Mouse (Mus musculus) heart, embryonic 14.5 days (tissue): ENCODE measurements around the gene Lhx1. TPM values are rescaled to one million over a fixed set of nuclear protein-coding genes. Genes with fewer than 3 reads are reported as not detected.
A peak's percentile ranks its signal among the peaks of the same experiment; 100 is the strongest.

Experiments used
- ATAC-seq: fragments of 200-750 bp; cut with Nextera tagmentation; 2 replicates; pipeline ENCODE4 v1.8.0; 2017; ENCODE audit warnings: low read depth, moderate TSS enrichment; ENCODE audit not compliant: insufficient number of reproducible peaks, insufficient read depth, low FRiP score
- H3K27ac ChIP-seq, 2 experiments: fragments of 200-500 bp in 1 of 2; fragments of 300-500 bp in 1 of 2; sonication (generic) in 1 of 2; replicated peaks in 1 of 2; 2 replicates each; pipeline ENCODE4 v1.5.1; 2012 to 2014; ENCODE audit warnings: low read depth in 2 of 2, low read length in 2 of 2, control low read depth in 1 of 2, mild to moderate bottlenecking in 1 of 2, mixed read lengths in 1 of 2; ENCODE audit not compliant: control insufficient read depth in 1 of 2, insufficient read depth in 1 of 2
- H3K27me3 ChIP-seq: fragments of 300-500 bp; sonication (generic); 2 replicates; pipeline ENCODE4 v1.6.1; 2014; ENCODE audit warnings: mild to moderate bottlenecking, low read length, control low read depth; ENCODE audit not compliant: control insufficient read depth, insufficient read depth
- H3K36me3 ChIP-seq: fragments of 300-500 bp; sonication (generic); 2 replicates; pipeline ENCODE4 v1.6.1; 2014; ENCODE audit warnings: mild to moderate bottlenecking, control low read depth, low read length, mixed read lengths; ENCODE audit not compliant: control insufficient read depth, insufficient read depth
- H3K4me1 ChIP-seq, 2 experiments: fragments of 200-500 bp in 1 of 2; fragments of 300-500 bp in 1 of 2; sonication (generic) in 1 of 2; 2 replicates each; pipeline ENCODE4 v1.6.1; 2012 to 2014; ENCODE audit warnings: low read length in 2 of 2, control low read depth in 1 of 2, mixed read lengths in 1 of 2; ENCODE audit not compliant: control insufficient read depth in 2 of 2, insufficient read depth in 2 of 2
- H3K4me2 ChIP-seq: fragments of 300-500 bp; sonication (generic); 2 replicates; pipeline ENCODE4 v1.6.1; 2014; ENCODE audit warnings: mild to moderate bottlenecking, low read length
- H3K4me3 ChIP-seq, 2 experiments: fragments of 200-500 bp in 1 of 2; fragments of 300-500 bp in 1 of 2; sonication (generic) in 1 of 2; 2 replicates each; pipeline ENCODE4 v1.5.1; 2012 to 2014; ENCODE audit warnings: low read length in 2 of 2, mild to moderate bottlenecking in 2 of 2, control low read depth in 1 of 2, low read depth in 1 of 2, moderate library complexity in 1 of 2; ENCODE audit not compliant: control insufficient read depth in 1 of 2, insufficient read depth in 1 of 2
- H3K9ac ChIP-seq: fragments of 300-500 bp; sonication (generic); 2 replicates; pipeline ENCODE4 v1.6.1; 2014; ENCODE audit warnings: mild to moderate bottlenecking, low read length
- H3K9me3 ChIP-seq: fragments of 300-500 bp; sonication (generic); 2 replicates; pipeline ENCODE4 v1.6.1; 2016; ENCODE audit warnings: low read length, control low read depth; ENCODE audit not compliant: control insufficient read depth
- WGBS: fragments of 180-500 bp; shearing (Covaris S2); extraction: QIAGEN DNeasy Blood & Tissue Kit; methylation state at CpG from one replicate; pipeline ENCODE4 v1.1.7; 2014; 5-methylcytosine and 5-hydroxymethylcytosine counted together
- polyA plus RNA-seq: library from polyadenylated mRNA; unstranded; fragments of >200 nt; fragmentation: Nextera tagmentation; extraction: Ambion mirVana; gene quantifications from 2 replicates; pipeline ENCODE4 v1.2.1, GENCODE M21; 2014

Lhx1 gene
- not detected in 2 replicates for polyA plus RNA-seq

- Histone ChIP-seq H3K4me1 (peaks cover 14 to 39% of the 10 kb centered on the region in 2 experiments), H3K9me3 (no peaks in the 10 kb centered on the region), H3K4me3 (peak within 1 kb of the TSS; percentile 34 to 56), H3K4me2 (peak within 1 kb of the TSS; percentile 92), H3K9ac (0 out of 2 replicates have a peak within 1 kb of the TSS, but pooled peaks have one; percentile 16), H3K27me3 (peaks cover 100% of the 10 kb centered on the region), H3K27ac (no peak within 1 kb of the TSS), H3K36me3 (no peaks in the 10 kb centered on the region)
- under 1% methylated on average over 64 of the region's 64 CpGs for WGBS
- ATAC-seq, result no peak
These were observed at the start of gene Lhx1 for GRCm38 (mm10) chr11:84525421-84526274. Gene Lhx1, minus strand, starts transcription at chr11:84525535.

DNA sequence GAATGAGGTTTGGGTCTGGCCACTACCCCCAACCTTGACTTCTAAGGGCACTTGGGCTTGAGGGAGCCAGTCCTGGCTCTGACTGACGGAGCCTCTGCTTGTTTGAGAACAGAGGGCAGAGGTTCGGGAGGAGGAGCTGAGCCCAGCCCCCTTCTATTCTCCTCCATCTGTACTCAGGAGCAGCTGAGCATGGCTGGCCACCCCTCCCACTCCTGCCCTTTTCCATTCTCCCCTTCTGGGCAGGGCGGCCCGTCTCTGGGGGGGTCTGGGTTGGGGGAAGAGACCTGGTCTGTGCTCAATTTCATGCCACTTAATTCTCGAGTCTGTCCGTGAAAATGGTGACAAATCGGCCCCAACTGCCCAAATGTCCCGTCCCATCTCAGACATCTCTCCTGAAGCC, 49.5 kb upstream of the Lhx1 start:
- 58% methylated on average over 8 of the region's 8 CpGs for WGBS
- Histone ChIP-seq H3K9me3 (no peaks in the 10 kb centered on the region), H3K27me3 (peaks cover 4% of the 10 kb centered on the region; the same call in 1 of the 2 replicates), H3K27ac (no peak overlapping the region), H3K4me3 (no peak overlapping the region), H3K9ac (no peak overlapping the region), H3K4me2 (no peak overlapping the region), H3K4me1 (no peaks in the 10 kb centered on the region), H3K36me3 (no peaks in the 10 kb centered on the region)
- ATAC-seq, result no peak

DNA sequence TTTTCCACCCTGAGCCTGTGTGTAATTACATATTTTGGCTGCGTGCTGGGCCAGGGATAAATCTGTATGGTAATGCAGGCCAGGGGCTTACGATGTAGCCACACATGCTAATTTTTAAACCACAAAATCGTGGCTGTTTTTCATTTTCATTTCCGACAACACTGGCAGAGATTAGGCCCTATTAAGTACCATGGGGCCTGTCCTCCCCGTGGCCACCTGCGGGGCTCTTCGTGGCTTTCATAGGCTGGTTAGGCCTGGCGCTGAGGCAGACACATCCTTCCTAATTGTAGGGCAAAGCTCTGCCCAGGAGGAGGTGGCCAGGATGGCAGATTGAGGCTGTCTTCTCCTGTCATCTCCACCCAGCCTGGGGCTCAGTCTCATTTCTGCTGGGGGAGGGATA, 48.3 kb upstream of the Lhx1 start:
- H3K4me3 ChIP-seq, result no peak overlapping the region
- no peaks in the 10 kb centered on the region for H3K4me1 ChIP-seq
- WGBS, result 73% methylated on average over 8 of the region's 8 CpGs
- H3K27ac ChIP-seq, result no peak overlapping the region
- ATAC-seq, result no peak
- H3K9ac ChIP-seq, result no peak overlapping the region
- H3K27me3 ChIP-seq, result peaks cover 9% of the 10 kb centered on the region; the same call in 1 of the 2 replicates
- no peaks in the 10 kb centered on the region for H3K36me3 ChIP-seq
- H3K9me3 ChIP-seq, result no peaks in the 10 kb centered on the region
- H3K4me2 ChIP-seq, result no peak overlapping the region

- no peak overlapping the region for H3K4me3 ChIP-seq
- WGBS, result 64% methylated on average over 5 of the region's 5 CpGs
- H3K9me3 ChIP-seq, result no peaks in the 10 kb centered on the region
- no peak overlapping the region for H3K27ac ChIP-seq
- no peak overlapping the region for H3K9ac ChIP-seq
- H3K36me3 ChIP-seq, result no peaks in the 10 kb centered on the region
- no peak for ATAC-seq
- no peaks in the 10 kb centered on the region for H3K4me1 ChIP-seq
- no peak overlapping the region for H3K4me2 ChIP-seq
- H3K27me3 ChIP-seq, result peaks cover 11% of the 10 kb centered on the region; the same call in 1 of the 2 replicates
These were observed 45.5 kb upstream of the Lhx1 start for GRCm38 (mm10) chr11:84570812-84571211.

DNA sequence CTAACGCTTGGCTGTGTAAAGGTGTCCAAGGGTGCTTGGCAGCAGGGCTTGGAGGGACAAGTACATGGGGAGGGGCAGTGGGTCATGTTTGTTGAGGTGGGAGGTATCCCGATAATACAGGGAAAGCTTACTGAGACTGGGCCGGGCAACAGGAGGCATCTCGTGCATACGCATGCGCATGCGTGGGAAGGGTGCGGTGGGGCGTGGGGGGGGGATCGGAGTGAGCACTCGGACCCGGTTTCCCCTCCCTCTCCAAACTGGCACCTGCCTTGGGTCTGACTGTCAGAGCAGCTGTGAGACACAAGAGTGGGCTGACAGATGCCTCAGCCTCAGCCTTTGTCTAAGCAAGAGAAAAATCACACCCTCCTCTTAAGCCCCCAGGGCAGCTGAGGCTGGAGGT, 45.1 kb upstream of the Lhx1 start:
- H3K4me3 ChIP-seq, result no peak overlapping the region
- no peaks in the 10 kb centered on the region for H3K9me3 ChIP-seq
- H3K27ac ChIP-seq, result no peak overlapping the region
- H3K4me2 ChIP-seq, result no peak overlapping the region
- no peaks in the 10 kb centered on the region for H3K4me1 ChIP-seq
- no peaks in the 10 kb centered on the region for H3K36me3 ChIP-seq
- no peak overlapping the region for H3K9ac ChIP-seq
- WGBS, result 62% methylated on average over 12 of the region's 12 CpGs
- H3K27me3 ChIP-seq, result peaks cover 11% of the 10 kb centered on the region; the same call in 1 of the 2 replicates
- no peak for ATAC-seq

- Histone ChIP-seq H3K4me3 (no peak overlapping the region), H3K9me3 (no peaks in the 10 kb centered on the region), H3K27ac (no peak overlapping the region), H3K9ac (no peak overlapping the region), H3K36me3 (no peaks in the 10 kb centered on the region), H3K4me2 (no peak overlapping the region), H3K4me1 (no peaks in the 10 kb centered on the region), H3K27me3 (peaks cover 11% of the 10 kb centered on the region; the same call in 1 of the 2 replicates)
- ATAC-seq, result no peak
- 55% methylated on average over 8 of the region's 8 CpGs for WGBS
These were observed 43.9 kb upstream of the Lhx1 start for GRCm38 (mm10) chr11:84569052-84569751.

- no peak overlapping the region for H3K27ac ChIP-seq
- H3K9ac ChIP-seq, result no peak overlapping the region
- ATAC-seq, result no peak
- no peak overlapping the region for H3K4me3 ChIP-seq
- peaks cover 11% of the 10 kb centered on the region; the same call in 1 of the 2 replicates for H3K27me3 ChIP-seq
- H3K36me3 ChIP-seq, result no peaks in the 10 kb centered on the region
- WGBS, result 28% methylated on average over 5 of the region's 5 CpGs
- no peaks in the 10 kb centered on the region for H3K9me3 ChIP-seq
- no peak overlapping the region for H3K4me2 ChIP-seq
- no peaks in the 10 kb centered on the region for H3K4me1 ChIP-seq
These were observed 43.1 kb upstream of the Lhx1 start for GRCm38 (mm10) chr11:84568482-84568881.
